Mouse (Mus musculus) c-Kit-positive CD71-positive TER-119-negative erythroid progenitor cells, embryonic 14.5 days (primary cell): Measurements from ENCODE around the gene Fam217b.

ENCODE experiments used
- DNase-seq: peaks from one replicate; pipeline ENCODE4 v3.0.0-alpha.2; 2013; ENCODE audit warnings: low read depth

The Fam217b gene

DNA sequence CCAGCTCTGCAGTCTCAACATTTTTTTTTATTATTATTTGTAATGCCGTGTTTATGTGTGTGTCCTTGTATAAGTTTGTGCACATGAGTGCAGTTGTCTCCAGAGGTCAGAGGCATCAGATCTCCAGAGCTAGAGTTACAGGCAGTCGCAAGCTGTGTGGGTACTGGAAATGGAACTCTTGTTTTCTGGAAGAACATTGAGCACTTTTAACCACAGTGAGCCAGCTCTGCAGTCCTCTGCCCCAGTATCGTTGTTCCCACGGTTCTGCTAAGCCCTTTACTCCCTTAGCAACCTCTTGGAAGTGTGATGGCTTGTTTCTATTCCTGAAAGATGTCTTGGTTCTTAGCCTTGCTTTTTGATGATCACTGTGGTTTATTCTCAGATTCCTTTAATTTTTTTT, 35.1 kb downstream of the Fam217b start:
- no peak for DNase-seq

- DNase-seq = no peak
These were observed 35.9 kb downstream of the Fam217b start for GRCm38 (mm10) chr2:178450236-178450635.

DNA sequence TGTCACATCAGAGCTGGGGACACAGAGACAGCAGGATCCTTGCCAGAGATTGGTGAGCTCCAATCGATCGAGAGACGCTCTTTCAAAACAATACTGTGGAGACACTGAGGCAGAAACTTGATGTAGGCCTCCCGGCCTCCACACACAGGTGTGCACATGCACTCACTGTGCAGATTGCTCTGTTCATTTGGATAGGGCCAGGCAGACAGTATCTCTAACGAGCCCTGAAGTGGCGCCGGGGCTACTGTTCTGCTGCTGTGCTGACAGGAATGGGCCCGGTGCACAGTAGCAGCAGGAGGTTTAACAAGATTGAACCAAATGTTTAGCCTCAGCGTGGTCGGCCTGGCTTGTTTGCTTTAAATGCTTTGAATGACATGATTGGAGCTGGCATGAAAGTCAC, 36.6 kb downstream of the Fam217b start:
- no peak for DNase-seq

DNA sequence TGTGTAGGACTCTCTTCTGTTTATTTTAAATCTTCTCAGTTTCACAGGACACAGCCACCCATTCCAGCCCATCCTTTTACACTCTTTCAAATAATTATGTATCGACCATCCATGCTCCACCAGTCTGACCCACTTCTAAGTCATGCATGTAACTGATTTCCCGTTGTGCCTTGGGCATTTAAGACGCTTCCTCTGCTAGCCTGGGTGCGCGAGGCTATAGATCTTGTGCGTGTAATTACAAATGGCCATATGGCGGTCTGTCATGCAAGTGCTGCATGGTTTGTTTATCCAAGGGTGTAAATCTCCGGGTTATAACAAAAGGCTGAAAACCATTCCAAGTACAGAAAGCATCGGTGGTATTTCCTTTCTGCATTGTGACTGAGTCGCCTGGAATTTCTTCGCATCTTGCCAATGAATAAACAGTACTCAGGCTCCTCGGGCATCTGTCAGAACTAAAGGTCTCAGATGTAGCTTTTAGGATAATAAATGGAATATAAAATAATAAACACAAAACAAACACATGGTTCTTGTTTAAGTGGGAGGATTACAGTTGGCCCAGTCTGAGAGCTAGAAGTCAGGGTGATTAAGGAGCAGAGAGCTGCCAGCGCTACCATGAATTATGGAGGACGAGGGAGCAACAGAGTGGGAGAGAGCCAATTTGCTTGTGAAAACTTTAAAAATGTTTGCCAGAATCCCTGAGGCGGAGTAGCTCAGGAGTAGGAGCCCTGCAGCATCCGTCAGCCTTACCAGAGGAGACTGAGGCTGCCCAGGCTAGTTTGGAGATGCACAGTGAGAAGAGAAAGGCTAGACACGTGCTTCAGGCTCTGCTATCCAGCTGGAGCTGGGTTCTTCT, 40.6 kb downstream of the Fam217b start:
- no peak for DNase-seq

- no peak for DNase-seq
These were observed 43.1 kb downstream of the Fam217b start for GRCm38 (mm10) chr2:178457414-178457813.

DNA sequence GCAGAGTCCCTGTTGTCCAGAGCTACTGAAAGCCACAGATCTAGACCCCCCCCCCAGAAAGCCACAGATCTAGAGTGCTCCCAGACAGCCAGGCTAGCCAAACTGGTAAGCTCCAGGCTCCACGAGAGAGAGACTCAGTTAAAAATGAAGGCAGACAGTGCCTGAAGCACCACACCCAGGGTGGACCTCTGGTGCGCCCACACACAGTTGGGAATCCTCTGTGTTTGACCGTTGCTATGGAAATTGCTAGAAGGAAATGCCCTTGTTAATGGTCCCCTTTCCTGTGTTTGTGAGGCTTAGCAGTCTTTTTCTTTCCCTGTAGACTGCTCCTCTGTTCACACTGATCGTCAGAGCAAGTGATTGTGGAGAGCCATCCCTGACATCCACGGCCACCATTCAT, 46.0 kb downstream of the Fam217b start:
- DNase-seq = no peak

DNA sequence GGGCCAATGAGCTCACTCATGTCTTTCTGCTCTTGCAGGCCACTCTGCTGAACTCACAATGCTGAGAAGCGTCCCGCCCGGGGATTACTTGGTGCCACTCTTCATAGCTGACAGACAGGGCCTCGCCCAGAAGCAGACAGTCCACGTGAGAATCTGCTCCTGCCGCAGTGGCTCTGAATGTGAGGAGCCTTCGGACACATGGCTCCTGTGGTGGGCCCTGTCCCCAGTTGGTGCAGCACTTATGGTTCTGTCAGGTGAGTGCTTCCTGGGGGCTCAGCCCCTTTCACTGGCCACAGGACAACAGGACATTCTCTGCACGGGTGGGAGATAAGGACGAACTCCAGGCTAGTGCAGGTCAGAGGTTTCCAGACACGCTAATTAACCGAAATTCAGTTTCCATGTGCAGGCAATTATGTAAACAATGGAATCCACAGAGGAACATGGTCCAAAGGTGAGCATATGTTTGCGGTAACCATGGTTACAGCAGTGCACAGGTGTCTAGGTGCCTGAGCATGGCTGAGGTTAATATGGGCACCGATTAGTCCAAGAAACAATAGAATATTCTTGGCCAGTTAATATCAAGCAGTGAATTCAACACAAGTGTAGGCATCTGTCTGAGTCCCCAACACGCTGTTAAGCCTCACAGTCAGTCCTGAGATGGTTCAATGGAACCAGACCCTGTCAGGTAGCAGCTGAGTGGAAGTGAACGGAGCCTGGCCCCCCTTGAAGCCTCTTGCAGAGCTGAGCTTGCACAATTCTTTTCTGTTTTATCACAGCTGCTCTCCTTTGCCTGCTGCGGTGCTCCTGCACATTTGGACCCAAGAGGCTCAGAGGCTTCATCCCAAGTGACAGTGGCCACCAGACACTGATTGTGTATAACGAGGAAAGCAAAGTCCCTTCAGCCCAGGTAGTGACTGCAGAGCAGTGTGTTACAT, 57.5 kb downstream of the Fam217b start:
- DNase-seq = no peak

- DNase-seq = no peak
These were observed 59.6 kb downstream of the Fam217b start for GRCm38 (mm10) chr2:178473916-178474315.
